Mouse (Mus musculus) lung, postnatal 0 days (tissue): ENCODE measurements around the gene Fstl4. TPM values are rescaled to one million over a fixed set of nuclear protein-coding genes. Genes with fewer than 3 reads are reported as not detected.

Experiments
- ATAC-seq: fragments of 200-750 bp; cut with Nextera tagmentation; 2 replicates; pipeline ENCODE4 v1.8.0; 2017; ENCODE audit warnings: moderate library complexity
- DNase-seq: peaks from one replicate; pipeline ENCODE4 v3.0.0-alpha.2; 2016; ENCODE audit warnings: low spot score
- H3K27ac ChIP-seq: fragments of 300-500 bp; sonication (generic); 2 replicates; pipeline ENCODE4 v1.5.1; 2014; ENCODE audit warnings: antibody characterized with exemption, mild to moderate bottlenecking, low read length, mixed read lengths
- H3K27me3 ChIP-seq: fragments of 300-500 bp; sonication (generic); replicated peaks from 2 replicates; pipeline ENCODE4 v1.6.1; 2014; ENCODE audit warnings: low read length, mixed read lengths; ENCODE audit not compliant: insufficient read depth
- H3K36me3 ChIP-seq: fragments of 300-500 bp; sonication (generic); 2 replicates; pipeline ENCODE4 v1.6.1; 2014; ENCODE audit warnings: low read length, mixed read lengths; ENCODE audit not compliant: insufficient read depth
- H3K4me1 ChIP-seq: fragments of 300-500 bp; sonication (generic); 2 replicates; pipeline ENCODE4 v1.6.1; 2014; ENCODE audit warnings: antibody characterized with exemption, low read depth, low read length, mixed read lengths; ENCODE audit not compliant: insufficient read depth
- H3K4me2 ChIP-seq: fragments of 300-500 bp; sonication (generic); replicated peaks from 2 replicates; pipeline ENCODE4 v1.6.1; 2014; ENCODE audit warnings: low read depth, mild to moderate bottlenecking, low read length, moderate library complexity, mixed read lengths
- H3K4me3 ChIP-seq: fragments of 300-500 bp; sonication (generic); 2 replicates; pipeline ENCODE4 v1.5.1; 2014; ENCODE audit warnings: low read depth, low read length
- H3K9ac ChIP-seq: fragments of 300-500 bp; sonication (generic); replicated peaks from 2 replicates; pipeline ENCODE4 v1.6.1; 2014; ENCODE audit warnings: low read depth, mild to moderate bottlenecking
- H3K9me3 ChIP-seq: fragments of 300-500 bp; sonication (generic); 2 replicates; pipeline ENCODE4 v1.6.1; 2016; ENCODE audit warnings: low read length, mixed read lengths
- CTCF ChIP-seq: IDR thresholded peaks from 2 replicates; pipeline ENCODE4 v1.5.1; 2016; ENCODE audit warnings: antibody characterized with exemption, mild to moderate bottlenecking
- EP300 ChIP-seq: IDR thresholded peaks from 2 replicates; pipeline ENCODE4 v1.6.1; 2016; ENCODE audit warnings: antibody characterized with exemption, mild to moderate bottlenecking, control low read depth
- WGBS: fragments of 180-500 bp; shearing (Covaris S2); extraction: QIAGEN DNeasy Blood & Tissue Kit; methylation state at CpG from one replicate; pipeline ENCODE4 v1.1.7; 2014; 5-methylcytosine and 5-hydroxymethylcytosine counted together
- polyA plus RNA-seq: library from polyadenylated mRNA; unstranded; fragments of >200 nt; fragmentation: Nextera tagmentation; extraction: Ambion mirVana; gene quantifications from 2 replicates; pipeline ENCODE4 v1.2.1, GENCODE M21; 2015

Fstl4 gene
- polyA plus RNA-seq, 1 experiment from 2014 or later, result 2.9 TPM

GRCm38 (mm10) chr11:53069751-53070150, 305.3 kb downstream of the Fstl4 start:
- no peaks in the 10 kb centered on the region for H3K27me3 ChIP-seq
- no peak overlapping the region for H3K4me3 ChIP-seq
- ATAC-seq (no peak), DNase-seq (no peak)
- WGBS, result 57% methylated on average over 6 of the region's 6 CpGs
- H3K36me3 ChIP-seq, result no peaks in the 10 kb centered on the region
- no peak overlapping the region for H3K27ac ChIP-seq
- no peak overlapping the region for H3K4me2 ChIP-seq
- no peak for TF ChIP-seq CTCF
- no peaks in the 10 kb centered on the region for H3K4me1 ChIP-seq
- H3K9ac ChIP-seq, result no peak overlapping the region
- H3K9me3 ChIP-seq, result no peaks in the 10 kb centered on the region

GRCm38 (mm10) chr11:53071602-53072001, 307.2 kb downstream of the Fstl4 start:
- WGBS, result 81% methylated on average over 1 of the region's 1 CpGs
- Histone ChIP-seq H3K9ac (no peak overlapping the region), H3K27me3 (no peaks in the 10 kb centered on the region), H3K4me1 (no peaks in the 10 kb centered on the region), H3K4me3 (no peak overlapping the region), H3K4me2 (no peak overlapping the region), H3K36me3 (no peaks in the 10 kb centered on the region), H3K9me3 (no peaks in the 10 kb centered on the region), H3K27ac (no peak overlapping the region)
- TF ChIP-seq CTCF (no peak), EP300 (no peak)
- DNase-seq (no peak), ATAC-seq (no peak)

GRCm38 (mm10) chr11:53077641-53078040, 313.2 kb downstream of the Fstl4 start:
- Histone ChIP-seq H3K27me3 (no peaks in the 10 kb centered on the region), H3K9me3 (no peaks in the 10 kb centered on the region), H3K4me2 (no peak overlapping the region), H3K4me1 (no peaks in the 10 kb centered on the region), H3K36me3 (no peaks in the 10 kb centered on the region), H3K4me3 (no peak overlapping the region), H3K27ac (no peak overlapping the region), H3K9ac (no peak overlapping the region)
- TF ChIP-seq EP300 (no peak), CTCF (no peak)
- WGBS, result 66% methylated on average over 7 of the region's 7 CpGs
- no peak for ATAC-seq
- no peak for DNase-seq

- DNase-seq (no peak), ATAC-seq (no peak)
- Histone ChIP-seq H3K9ac (no peak overlapping the region), H3K4me3 (no peak overlapping the region), H3K36me3 (no peaks in the 10 kb centered on the region), H3K9me3 (no peaks in the 10 kb centered on the region), H3K4me2 (no peak overlapping the region), H3K4me1 (no peaks in the 10 kb centered on the region), H3K27me3 (no peaks in the 10 kb centered on the region), H3K27ac (no peak overlapping the region)
- WGBS, result 59% methylated on average over 7 of the region's 7 CpGs
- TF ChIP-seq CTCF, result peak; percentile 25; the same call in 1 of the 2 replicates
- TF ChIP-seq EP300, result no peak
Observed at GRCm38 (mm10) chr11:53078419-53079334, 314.2 kb downstream of the Fstl4 start.

- WGBS, result 75% methylated on average over 6 of the region's 6 CpGs
- TF ChIP-seq CTCF, result no peak
- no peak for TF ChIP-seq EP300
- H3K27ac ChIP-seq, result no peak overlapping the region
- ATAC-seq, result no peak
- no peak overlapping the region for H3K9ac ChIP-seq
- H3K4me1 ChIP-seq, result no peaks in the 10 kb centered on the region
- H3K36me3 ChIP-seq, result no peaks in the 10 kb centered on the region
- no peak for DNase-seq
- no peaks in the 10 kb centered on the region for H3K9me3 ChIP-seq
- no peaks in the 10 kb centered on the region for H3K27me3 ChIP-seq
- no peak overlapping the region for H3K4me3 ChIP-seq
- H3K4me2 ChIP-seq, result no peak overlapping the region
Observed at GRCm38 (mm10) chr11:53081310-53081709, 316.9 kb downstream of the Fstl4 start.

- Histone ChIP-seq H3K4me1 (no peaks in the 10 kb centered on the region), H3K27ac (no peak overlapping the region), H3K4me2 (no peak overlapping the region), H3K9ac (no peak overlapping the region), H3K4me3 (no peak overlapping the region), H3K27me3 (no peaks in the 10 kb centered on the region), H3K36me3 (no peaks in the 10 kb centered on the region), H3K9me3 (no peaks in the 10 kb centered on the region)
- DNase-seq (peak; percentile 26), ATAC-seq (no peak)
- no peak for TF ChIP-seq EP300
- TF ChIP-seq CTCF, result peak; percentile 56
- whole genome bisulfite sequencing, result 61% methylated on average over 6 of the region's 6 CpGs
Observed at GRCm38 (mm10) chr11:53085367-53085766, 320.9 kb downstream of the Fstl4 start.
